Mouse (Mus musculus) heart, postnatal 0 days (tissue): ENCODE measurements around the gene BC049352. TPM values are rescaled to one million over a fixed set of nuclear protein-coding genes. Genes with fewer than 3 reads are reported as not detected.

Source experiments
- ATAC-seq: fragments of 200-750 bp; cut with Nextera tagmentation; 2 replicates; pipeline ENCODE4 v1.8.0; 2017; ENCODE audit warnings: low read depth, moderate number of reproducible peaks, moderate library complexity; ENCODE audit not compliant: insufficient read depth
- DNase-seq: peaks from one replicate; pipeline ENCODE4 v3.0.0-alpha.2; 2016; ENCODE audit warnings: low spot score
- H3K27ac ChIP-seq: fragments of 300-500 bp; sonication (generic); 2 replicates; pipeline ENCODE4 v1.5.1; 2014; ENCODE audit warnings: low read depth, mild to moderate bottlenecking
- H3K27me3 ChIP-seq: fragments of 300-500 bp; sonication (generic); 2 replicates; pipeline ENCODE4 v1.6.1; 2014; ENCODE audit warnings: low read length, mixed read lengths; ENCODE audit not compliant: control insufficient read depth, insufficient read depth
- H3K36me3 ChIP-seq: fragments of 300-500 bp; sonication (generic); replicated peaks from 2 replicates; pipeline ENCODE4 v1.6.1; 2014; ENCODE audit warnings: low read length, mixed read lengths; ENCODE audit not compliant: control insufficient read depth, insufficient read depth
- H3K4me1 ChIP-seq: fragments of 300-500 bp; sonication (generic); 2 replicates; pipeline ENCODE4 v1.6.1; 2014; ENCODE audit warnings: antibody characterized with exemption; ENCODE audit not compliant: control insufficient read depth, insufficient read depth
- H3K4me2 ChIP-seq: fragments of 300-500 bp; sonication (generic); 2 replicates; pipeline ENCODE4 v1.6.1; 2014; ENCODE audit warnings: low read depth, mild to moderate bottlenecking, low read length, moderate library complexity
- H3K4me3 ChIP-seq: fragments of 300-500 bp; sonication (generic); 2 replicates; pipeline ENCODE4 v1.5.1; 2014; ENCODE audit warnings: low read depth, low read length
- H3K9ac ChIP-seq: fragments of 300-500 bp; sonication (generic); replicated peaks from 2 replicates; pipeline ENCODE4 v1.6.1; 2014; ENCODE audit warnings: low read depth, low read length, mixed read lengths
- H3K9me3 ChIP-seq: fragments of 300-500 bp; sonication (generic); replicated peaks from 2 replicates; pipeline ENCODE4 v1.6.1; 2016; ENCODE audit warnings: low read length; ENCODE audit not compliant: control insufficient read depth
- CTCF ChIP-seq: IDR thresholded peaks from 2 replicates; pipeline ENCODE4 v1.5.1; 2016; ENCODE audit warnings: antibody characterized with exemption, control low read depth, low read depth
- EP300 ChIP-seq: IDR thresholded peaks from 2 replicates; pipeline ENCODE4 v1.6.1; 2016; ENCODE audit warnings: antibody characterized with exemption, low read depth
- WGBS: fragments of 180-500 bp; shearing (Covaris S2); extraction: QIAGEN DNeasy Blood & Tissue Kit; methylation state at CpG from one replicate; pipeline ENCODE4 v1.1.7; 2014; 5-methylcytosine and 5-hydroxymethylcytosine counted together
- polyA plus RNA-seq: library from polyadenylated mRNA; unstranded; fragments of >200 nt; fragmentation: Nextera tagmentation; extraction: Ambion mirVana; gene quantifications from 2 replicates; pipeline ENCODE4 v1.2.1, GENCODE M21; 2015
- total RNA-seq: library from RNA; depleted of rRNA; stranded (reverse); fragments of >200 nt; gene quantifications from 2 replicates; pipeline ENCODE4 v1.2.3, GENCODE M21; 2014; ENCODE audit warnings: low replicate concordance

The BC049352 gene
- total and polyA plus RNA-seq, 2 experiments from 2014 or later: not detected

DNA sequence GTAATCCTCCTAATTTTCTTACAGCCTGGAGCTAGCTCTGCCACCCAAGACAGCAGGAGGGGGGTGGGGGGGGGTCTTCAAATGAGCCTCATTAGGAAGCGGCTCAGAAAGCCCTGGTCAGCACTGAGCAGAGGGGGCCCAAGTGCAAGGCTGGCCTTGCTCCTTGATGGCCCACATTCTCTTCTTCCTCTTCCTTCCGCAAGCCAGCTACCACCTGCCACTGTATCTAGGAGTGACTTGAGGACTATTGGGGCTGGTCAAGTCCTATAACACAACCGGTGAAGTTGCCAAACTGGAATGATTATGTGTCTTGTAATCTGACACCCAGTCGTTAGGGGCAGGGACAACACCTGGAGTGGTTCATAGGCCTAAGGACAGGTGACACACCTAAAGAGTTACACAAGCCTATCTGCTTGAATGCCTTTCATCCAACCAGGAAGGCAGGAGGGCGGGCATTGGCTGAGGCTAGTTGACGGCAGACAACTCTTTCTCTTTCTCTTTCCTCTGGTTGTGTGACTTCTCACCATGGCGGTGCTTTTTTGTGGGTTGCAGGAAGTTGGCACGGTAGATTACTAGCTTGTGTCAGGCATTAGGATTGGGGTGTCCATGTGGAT lies 22.1 kb downstream of the BC049352 start, which contains the start of gene Tmprss4:
TSS of gene Tmprss4 (minus strand) at position 296 of the 614 bp plus-strand sequence.
- H3K9me3 ChIP-seq: no peaks in the 10 kb centered on the region
- ATAC-seq: no peak

DNA sequence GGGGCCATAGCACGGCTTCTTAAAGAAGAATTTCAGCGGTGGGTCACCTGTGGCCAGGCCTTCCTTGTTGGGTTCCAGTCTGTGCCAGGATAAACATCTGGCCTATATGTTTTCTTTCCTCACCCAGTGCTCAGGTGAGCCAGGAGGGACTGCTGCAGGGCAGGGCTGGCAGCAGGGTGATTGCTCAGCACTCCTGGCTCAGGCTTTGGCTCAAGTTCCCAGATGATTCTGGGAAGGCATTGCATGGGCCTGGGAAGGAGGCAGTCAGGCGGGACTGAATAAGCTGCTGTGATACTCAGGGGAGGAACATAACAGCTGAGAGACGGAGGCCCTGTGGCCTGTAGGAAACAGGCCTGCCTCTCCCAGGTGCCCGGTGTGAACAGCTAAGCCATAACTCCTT lies 23.3 kb downstream of the BC049352 start:
- no peaks in the 10 kb centered on the region for H3K27me3 ChIP-seq
- H3K4me3 ChIP-seq: no peak overlapping the region
- no peak for TF ChIP-seq EP300
- TF ChIP-seq CTCF: no peak
- H3K4me1 ChIP-seq: no peaks in the 10 kb centered on the region
- H3K4me2 ChIP-seq: no peak overlapping the region
- H3K9me3 ChIP-seq: no peaks in the 10 kb centered on the region
- DNase-seq (no peak), ATAC-seq (no peak)
- no peaks in the 10 kb centered on the region for H3K36me3 ChIP-seq
- 75% methylated on average over 5 of the region's 5 CpGs for WGBS
- no peak overlapping the region for H3K27ac ChIP-seq
- no peak overlapping the region for H3K9ac ChIP-seq

More for the DNA sequence above, 22.1 kb downstream of the BC049352 start, which contains the start of gene Tmprss4:
- Histone ChIP-seq H3K27me3 (no peaks in the 10 kb centered on the region), H3K4me1 (no peaks in the 10 kb centered on the region), H3K4me3 (no peak within 1 kb of the TSS), H3K27ac (no peak within 1 kb of the TSS), H3K36me3 (no peaks in the 10 kb centered on the region), H3K9ac (no peak within 1 kb of the TSS), H3K4me2 (no peak within 1 kb of the TSS)
- DNase-seq: no peak
- WGBS: 79% methylated on average over 8 of the region's 8 CpGs
- TF ChIP-seq EP300: no peak
- TF ChIP-seq CTCF: no peak

- DNase-seq (no peak), ATAC-seq (no peak)
- TF ChIP-seq CTCF (no peak), EP300 (no peak)
- H3K4me3 ChIP-seq: no peak overlapping the region
- H3K27me3 ChIP-seq: no peaks in the 10 kb centered on the region
- no peak overlapping the region for H3K27ac ChIP-seq
- H3K9ac ChIP-seq: no peak overlapping the region
- no peak overlapping the region for H3K4me2 ChIP-seq
- no peaks in the 10 kb centered on the region for H3K9me3 ChIP-seq
- no peaks in the 10 kb centered on the region for H3K4me1 ChIP-seq
- 58% methylated on average over 4 of the region's 4 CpGs for WGBS
- no peaks in the 10 kb centered on the region for H3K36me3 ChIP-seq
Measured at GRCm38 (mm10) chr9:45206121-45206520, 24.3 kb downstream of the BC049352 start.

GRCm38 (mm10) chr9:45207015-45207743 lies 25.4 kb downstream of the BC049352 start:
- no peak overlapping the region for H3K4me3 ChIP-seq
- H3K4me2 ChIP-seq: no peak overlapping the region
- no peaks in the 10 kb centered on the region for H3K4me1 ChIP-seq
- DNase-seq (no peak), ATAC-seq (no peak)
- H3K36me3 ChIP-seq: no peaks in the 10 kb centered on the region
- H3K9me3 ChIP-seq: no peaks in the 10 kb centered on the region
- 66% methylated on average over 7 of the region's 7 CpGs for WGBS
- TF ChIP-seq CTCF: no peak
- no peak for TF ChIP-seq EP300
- H3K27me3 ChIP-seq: no peaks in the 10 kb centered on the region
- no peak overlapping the region for H3K27ac ChIP-seq
- no peak overlapping the region for H3K9ac ChIP-seq

DNA sequence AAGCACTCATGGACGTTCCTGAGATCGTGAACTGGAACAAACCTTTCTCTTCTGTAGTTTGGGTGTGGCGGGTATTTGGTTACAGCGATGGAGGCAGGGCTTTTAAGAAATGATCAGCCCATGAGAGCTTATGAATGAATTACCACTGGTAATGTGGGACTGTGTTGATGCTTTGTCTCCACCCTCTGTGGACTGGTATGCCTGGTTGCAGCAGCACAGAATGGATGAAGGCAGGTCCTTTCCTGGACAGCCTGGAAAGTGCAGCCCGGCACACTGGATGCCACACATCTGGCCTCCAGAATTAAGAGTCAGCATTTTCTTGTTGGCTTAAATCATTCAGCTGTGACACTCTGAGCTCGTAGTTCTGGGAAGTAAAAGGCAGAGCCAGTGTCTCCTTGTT lies 30.2 kb downstream of the BC049352 start:
- no peak for ATAC-seq
- no peak for TF ChIP-seq CTCF
- TF ChIP-seq EP300: no peak
- no peak overlapping the region for H3K4me3 ChIP-seq
- no peaks in the 10 kb centered on the region for H3K36me3 ChIP-seq
- no peak overlapping the region for H3K4me2 ChIP-seq
- no peaks in the 10 kb centered on the region for H3K27me3 ChIP-seq
- H3K27ac ChIP-seq: no peak overlapping the region
- H3K9me3 ChIP-seq: no peaks in the 10 kb centered on the region
- H3K4me1 ChIP-seq: no peaks in the 10 kb centered on the region
- no peak for DNase-seq
- H3K9ac ChIP-seq: no peak overlapping the region
- 71% methylated on average over 6 of the region's 6 CpGs for WGBS
